Mouse (Mus musculus): Measurements from ENCODE around the gene Fcor. TPM values are rescaled to one million over a fixed set of nuclear protein-coding genes. Genes with fewer than 3 reads are reported as not detected.
A peak's percentile ranks its signal among the peaks of the same experiment; 100 is the strongest.

The Fcor gene
- polyA plus RNA-seq, 1 experiment: 10.9 TPM

- Histone ChIP-seq H3K4me3 (replicated peaks; ENCODE audit: control insufficient read depth, low read depth, low read length) (no peak overlapping the region), H3K4me1 (ENCODE audit: control insufficient read depth, insufficient read depth, low read length) (peaks cover under 1% of the 10 kb centered on the region; the same call in 1 of the 2 replicates)
Measured at GRCm38 (mm10) chr8:3682435-3682834, 10.3 kb upstream of the Fcor start.

GRCm38 (mm10) chr8:3679656-3680055 lies 7.5 kb upstream of the Fcor start:
- Histone ChIP-seq H3K4me3 (replicated peaks; ENCODE audit: control insufficient read depth, low read depth, low read length) (no peak overlapping the region), H3K4me1 (ENCODE audit: control insufficient read depth, insufficient read depth, low read length) (peaks cover 1% of the 10 kb centered on the region; the same call in 1 of the 2 replicates), H3K27ac (ENCODE audit: control insufficient read depth, insufficient read depth, low read depth, low read length, poor library complexity) (no peak overlapping the region)
- no peak for TF ChIP-seq POLR2A (IDR thresholded peaks at IDR 0.05; ENCODE audit: borderline replicate concordance, control insufficient read depth, low read depth, low read length)
- no peak for TF ChIP-seq CTCF (IDR thresholded peaks at IDR 0.05; ENCODE audit: control insufficient read depth, insufficient read depth, low read length)
- WGBS: 76% methylated on average over 5 of the region's 5 CpGs

More at GRCm38 (mm10) chr8:3682435-3682834, 10.3 kb upstream of the Fcor start:
- TF ChIP-seq POLR2A (IDR thresholded peaks at IDR 0.05; ENCODE audit: borderline replicate concordance, control insufficient read depth, low read depth, low read length) (no peak), CTCF (IDR thresholded peaks at IDR 0.05; ENCODE audit: control insufficient read depth, insufficient read depth, low read length) (no peak)
- H3K27ac ChIP-seq (ENCODE audit: control insufficient read depth, insufficient read depth, low read depth, low read length, poor library complexity): no peak overlapping the region
- 76% methylated on average over 5 of the region's 5 CpGs for WGBS

- no peak overlapping the region for H3K27ac ChIP-seq (ENCODE audit: control insufficient read depth, insufficient read depth, low read depth, low read length, poor library complexity)
- 92% methylated on average over 23 of the region's 23 CpGs for WGBS
- no peak for TF ChIP-seq POLR2A (IDR thresholded peaks at IDR 0.05; ENCODE audit: borderline replicate concordance, control insufficient read depth, low read depth, low read length)
- TF ChIP-seq CTCF (IDR thresholded peaks at IDR 0.05; ENCODE audit: control insufficient read depth, insufficient read depth, low read length): no peak
- no peak overlapping the region for H3K4me3 ChIP-seq (replicated peaks; ENCODE audit: control insufficient read depth, low read depth, low read length)
- peaks cover 1% of the 10 kb centered on the region; the same call in 1 of the 2 replicates for H3K4me1 ChIP-seq (ENCODE audit: control insufficient read depth, insufficient read depth, low read length)
Measured at GRCm38 (mm10) chr8:3679236-3679635, 7.1 kb upstream of the Fcor start.

- Histone ChIP-seq H3K27ac (ENCODE audit: control insufficient read depth, insufficient read depth, low read depth, low read length, poor library complexity) (no peak overlapping the region), H3K4me1 (ENCODE audit: control insufficient read depth, insufficient read depth, low read length) (peaks cover 1% of the 10 kb centered on the region; the same call in 1 of the 2 replicates), H3K4me3 (replicated peaks; ENCODE audit: control insufficient read depth, low read depth, low read length) (no peak overlapping the region)
- 97% methylated on average over 23 of the region's 23 CpGs for WGBS
- TF ChIP-seq CTCF (IDR thresholded peaks at IDR 0.05; ENCODE audit: control insufficient read depth, insufficient read depth, low read length) (no peak), POLR2A (IDR thresholded peaks at IDR 0.05; ENCODE audit: borderline replicate concordance, control insufficient read depth, low read depth, low read length) (no peak)
Measured at GRCm38 (mm10) chr8:3678831-3679230, 6.7 kb upstream of the Fcor start.

- under 1% methylated on average over 15 of the region's 15 CpGs for WGBS
- peaks cover 1% of the 10 kb centered on the region; the same call in 1 of the 2 replicates for H3K4me1 ChIP-seq (ENCODE audit: control insufficient read depth, insufficient read depth, low read length)
- TF ChIP-seq CTCF (IDR thresholded peaks at IDR 0.05; ENCODE audit: control insufficient read depth, insufficient read depth, low read length) (no peak), POLR2A (IDR thresholded peaks at IDR 0.05; ENCODE audit: borderline replicate concordance, control insufficient read depth, low read depth, low read length) (no peak)
- H3K27ac ChIP-seq (ENCODE audit: control insufficient read depth, insufficient read depth, low read depth, low read length, poor library complexity): peak overlapping the region; percentile 95
- peak overlapping the region; percentile 99 for H3K4me3 ChIP-seq (replicated peaks; ENCODE audit: control insufficient read depth, low read depth, low read length)
Measured at GRCm38 (mm10) chr8:3676993-3677579, 4.9 kb upstream of the Fcor start.

GRCm38 (mm10) chr8:3676131-3676992 lies 4.2 kb upstream of the Fcor start, which contains the start of gene Trappc5:
Gene Trappc5, plus strand, starts transcription at chr8:3676299.
- under 1% methylated on average over 61 of the region's 61 CpGs for WGBS
- Histone ChIP-seq H3K27ac (ENCODE audit: control insufficient read depth, insufficient read depth, low read depth, low read length, poor library complexity) (peak within 1 kb of the TSS; percentile 95), H3K4me1 (ENCODE audit: control insufficient read depth, insufficient read depth, low read length) (peaks cover 1% of the 10 kb centered on the region; the same call in 1 of the 2 replicates), H3K4me3 (replicated peaks; ENCODE audit: control insufficient read depth, low read depth, low read length) (peak within 1 kb of the TSS; percentile 99)
- TF ChIP-seq POLR2A (IDR thresholded peaks at IDR 0.05; ENCODE audit: borderline replicate concordance, control insufficient read depth, low read depth, low read length): peak; percentile 63; the same call in 1 of the 2 replicates
- peak; percentile 86 for TF ChIP-seq CTCF (IDR thresholded peaks at IDR 0.05; ENCODE audit: control insufficient read depth, insufficient read depth, low read length)

GRCm38 (mm10) chr8:3674671-3675070 lies 2.5 kb upstream of the Fcor start:
- WGBS: 78% methylated on average over 3 of the region's 3 CpGs
- peaks cover 1% of the 10 kb centered on the region; the same call in 1 of the 2 replicates for H3K4me1 ChIP-seq (ENCODE audit: control insufficient read depth, insufficient read depth, low read length)
- no peak overlapping the region for H3K4me3 ChIP-seq (replicated peaks; ENCODE audit: control insufficient read depth, low read depth, low read length)
- no peak overlapping the region for H3K27ac ChIP-seq (ENCODE audit: control insufficient read depth, insufficient read depth, low read depth, low read length, poor library complexity)
- TF ChIP-seq CTCF (IDR thresholded peaks at IDR 0.05; ENCODE audit: control insufficient read depth, insufficient read depth, low read length) (no peak), POLR2A (IDR thresholded peaks at IDR 0.05; ENCODE audit: borderline replicate concordance, control insufficient read depth, low read depth, low read length) (no peak)

GRCm38 (mm10) chr8:3670388-3670787 lies 1.8 kb downstream of the Fcor start:
- peak overlapping the region; percentile 59 for H3K4me3 ChIP-seq (replicated peaks; ENCODE audit: control insufficient read depth, low read depth, low read length)
- no peaks in the 10 kb centered on the region; the same call in 1 of the 2 replicates for H3K4me1 ChIP-seq (ENCODE audit: control insufficient read depth, insufficient read depth, low read length)
- WGBS: 10% methylated on average over 2 of the region's 2 CpGs
- TF ChIP-seq CTCF (IDR thresholded peaks at IDR 0.05; ENCODE audit: control insufficient read depth, insufficient read depth, low read length): no peak
- TF ChIP-seq POLR2A (IDR thresholded peaks at IDR 0.05; ENCODE audit: borderline replicate concordance, control insufficient read depth, low read depth, low read length): no peak
- peak overlapping the region; percentile 64 for H3K27ac ChIP-seq (ENCODE audit: control insufficient read depth, insufficient read depth, low read depth, low read length, poor library complexity)

All from bone marrow, adult 2 months (tissue).